10 mouse cellular contexts compared by ENCODE assay signal in genomic region chr4:139230376-139231120, GRCm38 (mm10). TPM values are rescaled to one million over a fixed set of nuclear protein-coding genes. Genes with fewer than 3 reads are reported as not detected.
A peak's percentile ranks its signal among the peaks of the same experiment; 100 is the strongest.
DNase-seq lines count a peak whose midpoint lies in the region; ATAC-seq lines count a peak whose summit lies in the region.
"Had no signal": no experiment of that assay in that cellular context is flagged by ENCODE, and none has a peak within 500 bp of the region (broad histone marks: within the 10 kb centered on the region; RNA-seq: fewer than 3 reads in every experiment).

No protein-coding gene starts in this region.

- no peak overlapping the region for H3K4me3 ChIP-seq in neural tube, embryonic 14.5 days (ENCODE audit: low read depth, low read length)
- H3K4me3 ChIP-seq in neural tube, embryonic 15.5 days (replicated peaks) = no peak overlapping the region
- H3K4me3 ChIP-seq in limb, embryonic 11.5 days (ENCODE audit: low read depth, low read length) = no peak overlapping the region
- no peak overlapping the region for H3K4me3 ChIP-seq in stomach, embryonic 15.5 days (replicated peaks)
- H3K4me3 ChIP-seq: forebrain, embryonic 12.5 days had no signal

- 0 out of 2 replicates have a peak overlapping the region, but pooled peaks have one; percentile 39 for H3K27ac ChIP-seq in neural tube, embryonic 14.5 days (ENCODE audit: low read depth, low read length)
- no peak overlapping the region for H3K27ac ChIP-seq in neural tube, embryonic 15.5 days (replicated peaks)
- H3K27ac ChIP-seq in limb, embryonic 11.5 days (replicated peaks; ENCODE audit: low read depth, low read length) = peak overlapping the region; percentile 16; the same call in 1 of the 2 replicates
- peak overlapping the region; percentile 28; the same call in 1 of the 2 replicates for H3K27ac ChIP-seq in stomach, embryonic 15.5 days

- 69% methylated on average over 11 of the region's 11 CpGs for WGBS in neural tube, embryonic 14.5 days
- 71% methylated on average over 11 of the region's 11 CpGs for WGBS in neural tube, embryonic 15.5 days
- WGBS in limb, embryonic 11.5 days = 20% methylated on average over 11 of the region's 11 CpGs
- WGBS in stomach, embryonic 15.5 days = 53% methylated on average over 11 of the region's 11 CpGs

- peak; percentile 35 for DNase-seq in adrenal gland, adult 2 months
- no peak for DNase-seq in adrenal gland, adult 18-20 months (ENCODE audit: low spot score in 2 of 2)
- peak; percentile 40 for DNase-seq in limb, embryonic 11.5 days (ENCODE audit: low spot score)
- DNase-seq in right cerebral cortex, postnatal 14 days = no peak
- DNase-seq in ovary, postnatal 14 days (ENCODE audit: low spot score) = no peak
- DNase-seq: adrenal gland, postnatal 14 days had no signal

- H3K4me1 ChIP-seq in neural tube, embryonic 14.5 days (ENCODE audit: control insufficient read depth, insufficient read depth, low read length) = no peaks in the 10 kb centered on the region
- H3K4me1 ChIP-seq in neural tube, embryonic 15.5 days = peaks cover 46% of the 10 kb centered on the region
- H3K4me1 ChIP-seq in limb, embryonic 11.5 days (ENCODE audit: control insufficient read depth, insufficient read depth, low read length) = peaks cover 35% of the 10 kb centered on the region
- H3K4me1 ChIP-seq in stomach, embryonic 15.5 days = peaks cover 64% of the 10 kb centered on the region

- H3K9me3 ChIP-seq in neural tube, embryonic 14.5 days (ENCODE audit: control insufficient read depth, low read length) = no peaks in the 10 kb centered on the region
- no peaks in the 10 kb centered on the region for H3K9me3 ChIP-seq in neural tube, embryonic 15.5 days (replicated peaks)
- H3K9me3 ChIP-seq in limb, embryonic 11.5 days (ENCODE audit: control insufficient read depth, low read length) = no peaks in the 10 kb centered on the region
- no peaks in the 10 kb centered on the region for H3K9me3 ChIP-seq in stomach, embryonic 15.5 days
- H3K9me3 ChIP-seq: forebrain, embryonic 12.5 days had no signal

- H3K9ac ChIP-seq in neural tube, embryonic 14.5 days (replicated peaks; ENCODE audit: low read depth, low read length) = no peak overlapping the region
- H3K9ac ChIP-seq in neural tube, embryonic 15.5 days (replicated peaks) = no peak overlapping the region
- no peak overlapping the region for H3K9ac ChIP-seq in limb, embryonic 11.5 days (ENCODE audit: low read length)
- no peak overlapping the region for H3K9ac ChIP-seq in stomach, embryonic 15.5 days
- H3K9ac ChIP-seq: forebrain, embryonic 12.5 days had no signal

- no peaks in the 10 kb centered on the region for H3K27me3 ChIP-seq in neural tube, embryonic 14.5 days (ENCODE audit: control insufficient read depth, insufficient read depth, low read length)
- no peaks in the 10 kb centered on the region for H3K27me3 ChIP-seq in neural tube, embryonic 15.5 days (replicated peaks)
- no peaks in the 10 kb centered on the region for H3K27me3 ChIP-seq in limb, embryonic 11.5 days (ENCODE audit: control insufficient read depth, insufficient read depth, low read length)
- no peaks in the 10 kb centered on the region for H3K27me3 ChIP-seq in stomach, embryonic 15.5 days (replicated peaks)
- H3K27me3 ChIP-seq: forebrain, embryonic 12.5 days had no signal

- H3K36me3 ChIP-seq in neural tube, embryonic 14.5 days (ENCODE audit: control insufficient read depth, insufficient read depth, low read length) = no peaks in the 10 kb centered on the region; the same call in 1 of the 2 replicates
- no peaks in the 10 kb centered on the region; the same call in none of the 2 replicates for H3K36me3 ChIP-seq in neural tube, embryonic 15.5 days
- no peaks in the 10 kb centered on the region; the same call in none of the 2 replicates for H3K36me3 ChIP-seq in limb, embryonic 11.5 days (ENCODE audit: control insufficient read depth, insufficient read depth, low read length)
- peaks cover 3% of the 10 kb centered on the region; the same call in 1 of the 2 replicates for H3K36me3 ChIP-seq in stomach, embryonic 15.5 days

- H3K4me2 ChIP-seq in neural tube, embryonic 14.5 days (ENCODE audit: low read depth, low read length) = no peak overlapping the region
- H3K4me2 ChIP-seq in neural tube, embryonic 15.5 days = no peak overlapping the region
- no peak overlapping the region for H3K4me2 ChIP-seq in limb, embryonic 11.5 days (ENCODE audit: low read depth, severe bottlenecking)
- H3K4me2 ChIP-seq in stomach, embryonic 15.5 days = no peak overlapping the region
- H3K4me2 ChIP-seq: forebrain, embryonic 12.5 days had no signal

- no peak for ATAC-seq in neural tube, embryonic 14.5 days (ENCODE audit: low read depth)
- ATAC-seq in neural tube, embryonic 15.5 days (ENCODE audit: low FRiP score) = no peak
- ATAC-seq in limb, embryonic 11.5 days (ENCODE audit: insufficient number of reproducible peaks, low FRiP score, low TSS enrichment, low read depth) = no peak
- ATAC-seq in stomach, embryonic 15.5 days (ENCODE audit: insufficient read depth, low FRiP score, low read depth) = peak; percentile 39; the same call in 1 of the 2 replicates

RNA-seq across cellular contexts. Expression of gene Capzb, which starts 37.8 kb away (rescaled TPM):
- 100 to 1,000 TPM; 312 to 392 TPM for total RNA-seq in adrenal gland, adult 2 months (2021)
- polyA plus RNA-seq in adrenal gland, adult 2 months (2012; rRNA removed) = 140 and 199 TPM in 2 replicates
- 100 to 1,000 TPM; 351 to 362 TPM for total RNA-seq in adrenal gland, adult 18-20 months (2021)
- polyA plus RNA-seq in neural tube, embryonic 14.5 days (2014; fragmentation: Nextera tagmentation; extraction: Ambion mirVana) = 218 and 249 TPM in 2 replicates
- polyA plus RNA-seq in neural tube, embryonic 15.5 days (2015; fragmentation: Nextera tagmentation; extraction: Ambion mirVana) = 323 and 359 TPM in 2 replicates
- 278 and 307 TPM in 2 replicates for polyA plus RNA-seq in limb, embryonic 11.5 days (2014; fragmentation: Nextera tagmentation; extraction: Ambion mirVana)
- polyA plus RNA-seq in stomach, embryonic 15.5 days (2015; fragmentation: Nextera tagmentation; extraction: Ambion mirVana) = 375 and 416 TPM in 2 replicates

Comparison
In these comparisons a context has a peak if more than half of its experiments do, and no peak if none do; other contexts are left out.
1. DNase-seq: peak in adrenal gland, adult 2 months (single experiment) and limb, embryonic 11.5 days (single experiment); none in adrenal gland, adult 18-20 months (0 of 2), right cerebral cortex, postnatal 14 days (single experiment) and ovary, postnatal 14 days (single experiment).